In the genomic region with DNA sequence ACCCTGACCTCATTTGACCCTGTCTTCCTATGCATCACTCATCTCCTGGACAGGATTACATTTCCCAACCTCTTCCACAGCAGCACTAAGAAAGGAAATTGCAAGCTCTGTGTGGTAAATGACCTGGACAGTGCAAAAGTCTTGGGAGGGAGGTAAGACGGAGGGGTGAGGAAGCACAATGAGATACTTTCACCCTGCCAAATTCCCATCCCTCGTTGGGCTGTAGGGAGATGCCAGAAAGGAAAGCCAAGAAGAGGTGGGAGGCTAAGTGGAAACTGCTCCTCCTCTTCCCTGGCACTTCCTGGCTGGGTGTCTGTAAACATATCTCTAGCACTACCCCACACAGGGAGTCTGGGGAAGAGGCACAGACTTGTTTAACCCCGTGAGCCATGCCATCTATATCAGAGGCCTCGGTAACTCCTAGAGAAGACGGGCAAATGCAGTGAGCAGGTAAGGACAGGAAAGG, we compare ENCODE assay signal across 11 mouse cellular contexts.
DNase-seq lines count a peak whose midpoint lies in the region; ATAC-seq and TF ChIP-seq lines count a peak whose summit lies in the region.
"Had no signal": no experiment of that assay in that cellular context is flagged by ENCODE, and none has a peak within 500 bp of the region (broad histone marks: within the 10 kb centered on the region; RNA-seq: fewer than 3 reads in every experiment).

No protein-coding gene starts in this region.

- DNase-seq in lung, adult 2 months, result peak; percentile 22
- DNase-seq in forebrain, embryonic 14.5 days (ENCODE audit: low spot score), result no peak
- no peak for DNase-seq in left cerebral cortex, adult 8-10 months (ENCODE audit: low spot score in 2 of 2)

- no peaks in the 10 kb centered on the region for H3K27me3 ChIP-seq in intestine, embryonic 16.5 days (replicated peaks; ENCODE audit: control insufficient read depth, insufficient read depth, low read length)
- no peaks in the 10 kb centered on the region for H3K27me3 ChIP-seq in intestine, postnatal 0 days (replicated peaks; ENCODE audit: control insufficient read depth, insufficient read depth, low read length)
- no peaks in the 10 kb centered on the region for H3K27me3 ChIP-seq in hindbrain, embryonic 16.5 days (replicated peaks; ENCODE audit: control insufficient read depth, insufficient read depth, low read length)
- no peaks in the 10 kb centered on the region for H3K27me3 ChIP-seq in forebrain, embryonic 14.5 days (replicated peaks; ENCODE audit: control insufficient read depth, insufficient read depth, low read length)
- H3K27me3 ChIP-seq in forebrain, embryonic 15.5 days, result no peaks in the 10 kb centered on the region
- H3K27me3 ChIP-seq: embryonic facial prominence, embryonic 15.5 days; limb, embryonic 15.5 days had no signal

- H3K4me2 ChIP-seq in intestine, embryonic 16.5 days (ENCODE audit: low read depth, low read length), result no peak overlapping the region
- H3K4me2 ChIP-seq in intestine, postnatal 0 days (replicated peaks; ENCODE audit: low read depth), result no peak overlapping the region
- no peak overlapping the region for H3K4me2 ChIP-seq in hindbrain, embryonic 16.5 days (ENCODE audit: low read length)
- no peak overlapping the region for H3K4me2 ChIP-seq in forebrain, embryonic 14.5 days (ENCODE audit: low read length)
- H3K4me2 ChIP-seq in forebrain, embryonic 15.5 days (replicated peaks), result no peak overlapping the region
- H3K4me2 ChIP-seq: embryonic facial prominence, embryonic 15.5 days; limb, embryonic 15.5 days had no signal

- H3K4me3 ChIP-seq in intestine, embryonic 16.5 days (ENCODE audit: low read length), result no peak overlapping the region
- H3K4me3 ChIP-seq in intestine, postnatal 0 days (ENCODE audit: low read depth, low read length), result no peak overlapping the region
- no peak overlapping the region for H3K4me3 ChIP-seq in hindbrain, embryonic 16.5 days (ENCODE audit: low read length)
- no peak overlapping the region for H3K4me3 ChIP-seq in lung, adult 2 months (replicated peaks; ENCODE audit: extremely low read depth, low read depth, low read length)
- H3K4me3 ChIP-seq in forebrain, embryonic 14.5 days (ENCODE audit: low read depth, low read length), result no peak overlapping the region
- no peak overlapping the region for H3K4me3 ChIP-seq in forebrain, embryonic 15.5 days
- H3K4me3 ChIP-seq: embryonic facial prominence, embryonic 15.5 days; limb, embryonic 15.5 days had no signal

- no peak for TF ChIP-seq CTCF in intestine, postnatal 0 days (IDR thresholded peaks at IDR 0.05; ENCODE audit: low read depth)
- no peak for TF ChIP-seq CTCF in lung, adult 2 months (IDR thresholded peaks at IDR 0.05; ENCODE audit: insufficient read depth, low read length)

- no peak overlapping the region for H3K9ac ChIP-seq in intestine, embryonic 16.5 days (ENCODE audit: low read depth, low read length)
- no peak overlapping the region for H3K9ac ChIP-seq in intestine, postnatal 0 days (ENCODE audit: low read depth, low read length)
- no peak overlapping the region for H3K9ac ChIP-seq in hindbrain, embryonic 16.5 days (ENCODE audit: low read depth, low read length)
- H3K9ac ChIP-seq in forebrain, embryonic 14.5 days (ENCODE audit: low read length), result no peak overlapping the region
- no peak overlapping the region for H3K9ac ChIP-seq in forebrain, embryonic 15.5 days (replicated peaks)
- H3K9ac ChIP-seq: embryonic facial prominence, embryonic 15.5 days; limb, embryonic 15.5 days had no signal

- WGBS in intestine, embryonic 16.5 days, result 71% methylated on average over 5 of the region's 5 CpGs
- WGBS in intestine, postnatal 0 days, result 81% methylated on average over 5 of the region's 5 CpGs
- 71% methylated on average over 5 of the region's 5 CpGs for WGBS in hindbrain, embryonic 16.5 days
- WGBS in lung, adult 2 months, result 37% methylated on average over 5 of the region's 5 CpGs
- WGBS in forebrain, embryonic 14.5 days, result 85% methylated on average over 5 of the region's 5 CpGs
- WGBS in forebrain, embryonic 15.5 days, result 81% methylated on average over 5 of the region's 5 CpGs

- ATAC-seq in intestine, embryonic 16.5 days, result no peak
- no peak for ATAC-seq in intestine, postnatal 0 days
- ATAC-seq in granulocyte monocyte progenitor cell, adult 5-6 weeks (replicated peaks; ENCODE audit: poor library complexity, severe bottlenecking), result peak; percentile 66
- ATAC-seq in hindbrain, embryonic 16.5 days, result peak; percentile 35
- ATAC-seq in forebrain, embryonic 14.5 days, result no peak
- no peak for ATAC-seq in forebrain, embryonic 15.5 days (replicated peaks)

- H3K4me1 ChIP-seq in intestine, embryonic 16.5 days (ENCODE audit: control insufficient read depth, insufficient read depth, low read length), result peaks cover 7% of the 10 kb centered on the region
- no peaks in the 10 kb centered on the region for H3K4me1 ChIP-seq in intestine, postnatal 0 days (replicated peaks; ENCODE audit: control insufficient read depth, insufficient read depth, low read length)
- H3K4me1 ChIP-seq in hindbrain, embryonic 16.5 days (ENCODE audit: control insufficient read depth, insufficient read depth, low read depth, low read length), result peaks cover 12% of the 10 kb centered on the region
- peaks cover 10% of the 10 kb centered on the region for H3K4me1 ChIP-seq in lung, adult 2 months (ENCODE audit: control insufficient read depth, insufficient read depth, low read length)
- no peaks in the 10 kb centered on the region for H3K4me1 ChIP-seq in forebrain, embryonic 14.5 days (ENCODE audit: control insufficient read depth, insufficient read depth, low read length)
- H3K4me1 ChIP-seq in forebrain, embryonic 15.5 days, result peaks cover 5% of the 10 kb centered on the region

- no peak for TF ChIP-seq POLR2A in lung, adult 2 months (IDR thresholded peaks at IDR 0.05; ENCODE audit: borderline replicate concordance, extremely low read depth, low read depth, low read length)

- peaks cover 6% of the 10 kb centered on the region; the same call in 1 of the 2 replicates for H3K9me3 ChIP-seq in intestine, embryonic 16.5 days (ENCODE audit: control insufficient read depth, low read length)
- no peaks in the 10 kb centered on the region for H3K9me3 ChIP-seq in intestine, postnatal 0 days (ENCODE audit: control insufficient read depth)
- peaks cover 7% of the 10 kb centered on the region; the same call in 1 of the 2 replicates for H3K9me3 ChIP-seq in hindbrain, embryonic 16.5 days (ENCODE audit: control insufficient read depth, low read length)
- H3K9me3 ChIP-seq in forebrain, embryonic 14.5 days (replicated peaks; ENCODE audit: control insufficient read depth, low read length), result no peaks in the 10 kb centered on the region
- no peaks in the 10 kb centered on the region for H3K9me3 ChIP-seq in forebrain, embryonic 15.5 days
- H3K9me3 ChIP-seq: embryonic facial prominence, embryonic 15.5 days; G1E; limb, embryonic 15.5 days had no signal

- H3K36me3 ChIP-seq in intestine, embryonic 16.5 days (ENCODE audit: control insufficient read depth, insufficient read depth, low read length), result no peaks in the 10 kb centered on the region
- no peaks in the 10 kb centered on the region for H3K36me3 ChIP-seq in intestine, postnatal 0 days (ENCODE audit: control insufficient read depth, insufficient read depth)
- H3K36me3 ChIP-seq in hindbrain, embryonic 16.5 days (ENCODE audit: control insufficient read depth, insufficient read depth, low read length), result no peaks in the 10 kb centered on the region; the same call in 1 of the 2 replicates
- no peaks in the 10 kb centered on the region for H3K36me3 ChIP-seq in forebrain, embryonic 14.5 days (ENCODE audit: control insufficient read depth, insufficient read depth, low read length)
- H3K36me3 ChIP-seq in forebrain, embryonic 15.5 days, result peaks cover 10% of the 10 kb centered on the region; the same call in 1 of the 2 replicates
- H3K36me3 ChIP-seq: embryonic facial prominence, embryonic 15.5 days; G1E; limb, embryonic 15.5 days had no signal

- 0 out of 2 replicates have a peak overlapping the region, but pooled peaks have one; percentile 21 for H3K27ac ChIP-seq in intestine, embryonic 16.5 days (ENCODE audit: low read length)
- H3K27ac ChIP-seq in intestine, postnatal 0 days (ENCODE audit: low read depth, low read length), result no peak overlapping the region
- H3K27ac ChIP-seq in hindbrain, embryonic 16.5 days (ENCODE audit: low read depth, low read length), result peak overlapping the region; percentile 51; the same call in 1 of the 2 replicates
- H3K27ac ChIP-seq in forebrain, embryonic 14.5 days (ENCODE audit: low read depth, low read length), result no peak overlapping the region
- no peak overlapping the region for H3K27ac ChIP-seq in forebrain, embryonic 15.5 days (replicated peaks)
- H3K27ac ChIP-seq: embryonic facial prominence, embryonic 15.5 days; limb, embryonic 15.5 days had no signal

Comparison
In these comparisons a context has a peak if more than half of its experiments do, and no peak if none do; other contexts are left out.
1. H3K27ac ChIP-seq: peak in intestine, embryonic 16.5 days (single experiment) and hindbrain, embryonic 16.5 days (single experiment); none in intestine, postnatal 0 days (single experiment), forebrain, embryonic 14.5 days (single experiment) and forebrain, embryonic 15.5 days (single experiment).
2. ATAC-seq: peak in granulocyte monocyte progenitor cell, adult 5-6 weeks (single experiment) and hindbrain, embryonic 16.5 days (single experiment); none in intestine, embryonic 16.5 days (single experiment), intestine, postnatal 0 days (single experiment), forebrain, embryonic 14.5 days (single experiment) and forebrain, embryonic 15.5 days (single experiment).